Mouse (Mus musculus): ENCODE measurements around the gene Gprc5c. TPM values are rescaled to one million over a fixed set of nuclear protein-coding genes. Genes with fewer than 3 reads are reported as not detected.

The Gprc5c gene
- polyA plus RNA-seq, 1 experiment from 2014 or later: 4.4 TPM

- no peaks in the 10 kb centered on the region for H3K27me3 ChIP-seq (replicated peaks; ENCODE audit: control insufficient read depth, insufficient read depth, low read length)
- H3K4me3 ChIP-seq (ENCODE audit: low read depth, low read length): no peak overlapping the region
- no peak overlapping the region for H3K9ac ChIP-seq (ENCODE audit: low read length)
- no peak overlapping the region for H3K4me2 ChIP-seq (ENCODE audit: low read length)
- H3K9me3 ChIP-seq (replicated peaks; ENCODE audit: control insufficient read depth, low read length): no peaks in the 10 kb centered on the region
- DNase-seq (ENCODE audit: low spot score) (no peak), ATAC-seq (no peak)
- no peak overlapping the region for H3K27ac ChIP-seq (ENCODE audit: low read depth, low read length)
- no peaks in the 10 kb centered on the region for H3K4me1 ChIP-seq (ENCODE audit: control insufficient read depth, insufficient read depth, low read length)
- no peaks in the 10 kb centered on the region for H3K36me3 ChIP-seq (ENCODE audit: control insufficient read depth, insufficient read depth, low read length)
- WGBS: 86% methylated on average over 2 of the region's 2 CpGs
Observed at GRCm38 (mm10) chr11:114879666-114880065, 28.7 kb downstream of the Gprc5c start.

DNA sequence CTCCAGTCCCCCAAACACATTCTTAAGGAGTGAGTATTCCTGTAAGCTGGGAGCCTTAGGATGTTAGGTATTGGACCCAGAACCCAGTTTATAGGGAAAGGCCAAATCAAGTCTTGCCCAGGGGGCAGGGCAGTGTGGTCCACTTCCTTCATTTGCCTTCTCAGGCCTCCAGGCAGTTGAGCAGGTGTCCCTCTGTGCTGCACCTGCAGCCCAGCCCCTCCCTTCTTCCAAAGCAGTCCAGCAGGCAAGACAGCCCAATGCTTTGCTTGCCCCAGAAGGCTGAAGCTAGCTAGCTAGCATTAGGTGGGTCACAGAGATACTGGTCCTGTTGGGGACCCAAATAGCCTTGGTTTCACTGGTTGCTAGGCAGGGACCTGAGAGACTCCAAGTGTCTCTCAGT is 29.2 kb downstream of the Gprc5c start:
- Histone ChIP-seq H3K4me3 (ENCODE audit: low read depth, low read length) (no peak overlapping the region), H3K4me1 (ENCODE audit: control insufficient read depth, insufficient read depth, low read length) (no peaks in the 10 kb centered on the region), H3K27ac (ENCODE audit: low read depth, low read length) (no peak overlapping the region), H3K27me3 (replicated peaks; ENCODE audit: control insufficient read depth, insufficient read depth, low read length) (no peaks in the 10 kb centered on the region), H3K9ac (ENCODE audit: low read length) (no peak overlapping the region), H3K36me3 (ENCODE audit: control insufficient read depth, insufficient read depth, low read length) (no peaks in the 10 kb centered on the region), H3K9me3 (replicated peaks; ENCODE audit: control insufficient read depth, low read length) (no peaks in the 10 kb centered on the region), H3K4me2 (ENCODE audit: low read length) (no peak overlapping the region)
- no peak for ATAC-seq
- DNase-seq (ENCODE audit: low spot score): no peak

DNA sequence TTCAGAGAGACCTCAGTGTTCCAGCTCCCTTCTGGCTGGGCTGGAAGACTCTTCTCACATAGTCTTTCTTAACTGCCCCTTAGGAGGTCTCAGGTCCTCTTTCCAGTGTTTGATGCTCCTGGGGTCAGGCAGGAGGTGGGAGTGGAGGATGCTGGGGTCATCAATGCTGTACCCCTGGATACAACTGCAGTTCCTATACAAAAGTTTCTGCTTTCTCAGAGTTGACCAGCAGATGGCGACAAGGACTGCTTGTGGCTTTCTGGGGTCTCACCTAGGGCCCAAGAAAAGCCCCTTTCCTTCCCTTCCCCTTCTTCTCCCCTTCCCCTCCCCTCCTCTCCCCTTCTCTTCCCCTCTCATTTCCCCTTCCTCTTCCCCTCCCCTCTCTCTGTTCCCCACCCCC is 29.6 kb downstream of the Gprc5c start:
- ATAC-seq: no peak
- WGBS: 0% methylated on average over 1 of the region's 1 CpGs
- no peak overlapping the region for H3K27ac ChIP-seq (ENCODE audit: low read depth, low read length)
- no peaks in the 10 kb centered on the region for H3K27me3 ChIP-seq (replicated peaks; ENCODE audit: control insufficient read depth, insufficient read depth, low read length)
- no peak overlapping the region for H3K4me2 ChIP-seq (ENCODE audit: low read length)
- no peak overlapping the region for H3K4me3 ChIP-seq (ENCODE audit: low read depth, low read length)
- no peaks in the 10 kb centered on the region for H3K4me1 ChIP-seq (ENCODE audit: control insufficient read depth, insufficient read depth, low read length)
- H3K9me3 ChIP-seq (replicated peaks; ENCODE audit: control insufficient read depth, low read length): no peaks in the 10 kb centered on the region
- peak; percentile 68 for DNase-seq (ENCODE audit: low spot score)
- H3K36me3 ChIP-seq (ENCODE audit: control insufficient read depth, insufficient read depth, low read length): no peaks in the 10 kb centered on the region
- H3K9ac ChIP-seq (ENCODE audit: low read length): no peak overlapping the region

DNA sequence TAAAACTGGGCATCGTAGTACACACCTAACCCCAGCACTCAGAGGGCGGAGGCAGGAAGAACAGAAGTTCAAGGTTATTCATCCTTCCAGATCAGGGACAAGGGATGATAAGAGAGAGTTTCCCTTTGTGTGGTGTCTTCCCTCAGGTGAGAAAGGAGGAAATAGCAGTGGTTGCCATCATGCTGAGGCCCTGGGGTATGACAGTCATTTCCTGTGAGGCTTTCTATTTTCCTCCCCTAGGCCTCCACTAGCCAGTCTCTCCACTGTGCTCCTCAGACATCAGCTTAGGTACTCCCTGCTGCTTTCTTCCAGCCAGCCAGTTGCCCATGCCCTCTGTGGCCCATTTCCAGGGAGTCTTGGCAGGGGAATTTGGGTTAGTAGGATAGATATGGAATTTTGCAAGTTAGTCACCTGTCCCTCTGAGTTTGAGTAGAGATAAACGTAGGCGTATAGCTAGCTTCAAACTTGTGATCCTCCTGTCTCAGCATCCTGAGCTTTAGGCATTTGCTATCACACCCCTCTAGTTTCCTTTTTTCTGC is 32.4 kb downstream of the Gprc5c start:
- 90% methylated on average over 4 of the region's 4 CpGs for WGBS
- H3K4me3 ChIP-seq (ENCODE audit: low read depth, low read length): no peak overlapping the region

GRCm38 (mm10) chr11:114884380-114885100 is 33.6 kb downstream of the Gprc5c start:
- ATAC-seq (no peak), DNase-seq (ENCODE audit: low spot score) (no peak)
- Histone ChIP-seq H3K36me3 (ENCODE audit: control insufficient read depth, insufficient read depth, low read length) (no peaks in the 10 kb centered on the region), H3K27ac (ENCODE audit: low read depth, low read length) (no peak overlapping the region), H3K27me3 (replicated peaks; ENCODE audit: control insufficient read depth, insufficient read depth, low read length) (no peaks in the 10 kb centered on the region), H3K9me3 (replicated peaks; ENCODE audit: control insufficient read depth, low read length) (no peaks in the 10 kb centered on the region), H3K4me2 (ENCODE audit: low read length) (no peak overlapping the region), H3K9ac (ENCODE audit: low read length) (no peak overlapping the region), H3K4me1 (ENCODE audit: control insufficient read depth, insufficient read depth, low read length) (no peaks in the 10 kb centered on the region), H3K4me3 (ENCODE audit: low read depth, low read length) (no peak overlapping the region)
- 78% methylated on average over 4 of the region's 4 CpGs for WGBS

More for the DNA sequence above, 32.4 kb downstream of the Gprc5c start:
- Histone ChIP-seq H3K4me2 (ENCODE audit: low read length) (no peak overlapping the region), H3K9me3 (replicated peaks; ENCODE audit: control insufficient read depth, low read length) (no peaks in the 10 kb centered on the region), H3K27me3 (replicated peaks; ENCODE audit: control insufficient read depth, insufficient read depth, low read length) (no peaks in the 10 kb centered on the region), H3K36me3 (ENCODE audit: control insufficient read depth, insufficient read depth, low read length) (no peaks in the 10 kb centered on the region), H3K4me1 (ENCODE audit: control insufficient read depth, insufficient read depth, low read length) (no peaks in the 10 kb centered on the region), H3K9ac (ENCODE audit: low read length) (no peak overlapping the region), H3K27ac (ENCODE audit: low read depth, low read length) (no peak overlapping the region)
- no peak for ATAC-seq
- no peak for DNase-seq (ENCODE audit: low spot score)

- Histone ChIP-seq H3K27ac (ENCODE audit: low read depth, low read length) (no peak within 1 kb of the TSS), H3K4me1 (ENCODE audit: control insufficient read depth, insufficient read depth, low read length) (no peaks in the 10 kb centered on the region), H3K4me3 (ENCODE audit: low read depth, low read length) (no peak within 1 kb of the TSS), H3K9me3 (replicated peaks; ENCODE audit: control insufficient read depth, low read length) (no peaks in the 10 kb centered on the region), H3K36me3 (ENCODE audit: control insufficient read depth, insufficient read depth, low read length) (no peaks in the 10 kb centered on the region), H3K9ac (ENCODE audit: low read length) (no peak within 1 kb of the TSS), H3K4me2 (ENCODE audit: low read length) (no peak within 1 kb of the TSS), H3K27me3 (replicated peaks; ENCODE audit: control insufficient read depth, insufficient read depth, low read length) (no peaks in the 10 kb centered on the region)
- DNase-seq (ENCODE audit: low spot score): no peak
- 72% methylated on average over 18 of the region's 18 CpGs for WGBS
- ATAC-seq: no peak
Observed at GRCm38 (mm10) chr11:114889991-114890518, 39.1 kb downstream of the Gprc5c start, which contains the start of gene Cd300a. Gene Cd300a (plus strand): TSS chr11:114890041.

DNA sequence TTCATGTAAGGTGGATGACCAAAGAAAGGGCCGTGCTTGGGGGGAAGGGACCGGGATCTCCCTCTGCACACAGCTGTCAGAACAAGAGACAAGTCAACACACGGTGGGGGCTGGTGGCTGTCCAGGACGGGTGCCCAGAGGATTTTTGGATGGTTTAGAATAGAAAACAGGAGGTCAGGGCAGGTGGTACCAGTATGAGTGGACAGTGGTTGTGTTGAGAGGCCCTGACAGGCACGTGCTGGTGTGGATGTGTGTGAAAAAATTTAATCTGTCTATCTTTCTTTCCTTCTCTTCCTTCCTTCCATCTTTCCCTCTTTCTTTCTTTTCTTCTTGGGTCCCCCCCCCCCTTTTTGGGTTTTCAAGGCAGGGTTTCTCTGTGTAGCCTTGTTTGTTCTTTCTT is 39.6 kb downstream of the Gprc5c start:
- H3K36me3 ChIP-seq (ENCODE audit: control insufficient read depth, insufficient read depth, low read length): no peaks in the 10 kb centered on the region
- no peak overlapping the region for H3K4me3 ChIP-seq (ENCODE audit: low read depth, low read length)
- H3K4me2 ChIP-seq (ENCODE audit: low read length): no peak overlapping the region
- H3K27me3 ChIP-seq (replicated peaks; ENCODE audit: control insufficient read depth, insufficient read depth, low read length): no peaks in the 10 kb centered on the region
- no peak overlapping the region for H3K9ac ChIP-seq (ENCODE audit: low read length)
- H3K27ac ChIP-seq (ENCODE audit: low read depth, low read length): no peak overlapping the region
- no peak for DNase-seq (ENCODE audit: low spot score)
- WGBS: 57% methylated on average over 5 of the region's 5 CpGs
- H3K4me1 ChIP-seq (ENCODE audit: control insufficient read depth, insufficient read depth, low read length): no peaks in the 10 kb centered on the region
- ATAC-seq: no peak
- H3K9me3 ChIP-seq (replicated peaks; ENCODE audit: control insufficient read depth, low read length): no peaks in the 10 kb centered on the region

DNA sequence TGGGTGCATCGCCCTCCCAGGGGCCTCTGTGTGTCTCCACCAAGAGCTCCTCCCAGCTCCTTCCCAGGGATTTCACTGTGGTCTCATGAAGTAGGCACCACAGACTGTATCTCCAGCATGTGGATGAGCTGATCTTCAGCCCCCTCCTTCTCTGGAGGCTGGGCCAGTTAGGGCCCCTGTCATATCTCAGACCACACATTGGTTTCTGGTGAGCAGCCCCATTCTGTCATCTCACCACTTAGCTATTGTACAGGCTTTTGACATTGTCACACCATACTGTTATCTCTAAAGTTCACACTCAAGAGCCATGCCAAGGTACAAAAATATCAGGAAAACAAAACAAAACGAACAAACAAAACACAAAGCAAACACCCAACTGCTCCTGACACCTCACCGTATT is 45.1 kb downstream of the Gprc5c start:
- H3K4me3 ChIP-seq (ENCODE audit: low read depth, low read length): no peak overlapping the region
- H3K27ac ChIP-seq (ENCODE audit: low read depth, low read length): no peak overlapping the region
- H3K9ac ChIP-seq (ENCODE audit: low read length): no peak overlapping the region
- ATAC-seq: no peak
- H3K9me3 ChIP-seq (replicated peaks; ENCODE audit: control insufficient read depth, low read length): no peaks in the 10 kb centered on the region
- 85% methylated on average over 3 of the region's 3 CpGs for WGBS
- no peaks in the 10 kb centered on the region for H3K27me3 ChIP-seq (replicated peaks; ENCODE audit: control insufficient read depth, insufficient read depth, low read length)
- H3K4me2 ChIP-seq (ENCODE audit: low read length): no peak overlapping the region
- H3K4me1 ChIP-seq (ENCODE audit: control insufficient read depth, insufficient read depth, low read length): no peaks in the 10 kb centered on the region
- no peaks in the 10 kb centered on the region for H3K36me3 ChIP-seq (ENCODE audit: control insufficient read depth, insufficient read depth, low read length)
- DNase-seq (ENCODE audit: low spot score): no peak

- H3K27me3 ChIP-seq (replicated peaks; ENCODE audit: control insufficient read depth, insufficient read depth, low read length): no peaks in the 10 kb centered on the region
- DNase-seq (ENCODE audit: low spot score) (no peak), ATAC-seq (no peak)
Observed at GRCm38 (mm10) chr11:114898026-114898425, 47.1 kb downstream of the Gprc5c start.

More at GRCm38 (mm10) chr11:114898026-114898425, 47.1 kb downstream of the Gprc5c start:
- 45% methylated on average over 1 of the region's 1 CpGs for WGBS
- H3K4me1 ChIP-seq (ENCODE audit: control insufficient read depth, insufficient read depth, low read length): no peaks in the 10 kb centered on the region
- no peak overlapping the region for H3K4me3 ChIP-seq (ENCODE audit: low read depth, low read length)
- no peaks in the 10 kb centered on the region for H3K9me3 ChIP-seq (replicated peaks; ENCODE audit: control insufficient read depth, low read length)
- no peaks in the 10 kb centered on the region for H3K36me3 ChIP-seq (ENCODE audit: control insufficient read depth, insufficient read depth, low read length)
- H3K9ac ChIP-seq (ENCODE audit: low read length): no peak overlapping the region
- H3K27ac ChIP-seq (ENCODE audit: low read depth, low read length): no peak overlapping the region
- H3K4me2 ChIP-seq (ENCODE audit: low read length): no peak overlapping the region
